Mouse (Mus musculus): ENCODE measurements around the gene Rnf10. TPM values are rescaled to one million over a fixed set of nuclear protein-coding genes. Genes with fewer than 3 reads are reported as not detected.

Rnf10 gene
- 75.4 and 78.4 TPM in 2 replicates for polyA plus RNA-seq (2015; fragmentation: Nextera tagmentation; extraction: Ambion mirVana)

DNA sequence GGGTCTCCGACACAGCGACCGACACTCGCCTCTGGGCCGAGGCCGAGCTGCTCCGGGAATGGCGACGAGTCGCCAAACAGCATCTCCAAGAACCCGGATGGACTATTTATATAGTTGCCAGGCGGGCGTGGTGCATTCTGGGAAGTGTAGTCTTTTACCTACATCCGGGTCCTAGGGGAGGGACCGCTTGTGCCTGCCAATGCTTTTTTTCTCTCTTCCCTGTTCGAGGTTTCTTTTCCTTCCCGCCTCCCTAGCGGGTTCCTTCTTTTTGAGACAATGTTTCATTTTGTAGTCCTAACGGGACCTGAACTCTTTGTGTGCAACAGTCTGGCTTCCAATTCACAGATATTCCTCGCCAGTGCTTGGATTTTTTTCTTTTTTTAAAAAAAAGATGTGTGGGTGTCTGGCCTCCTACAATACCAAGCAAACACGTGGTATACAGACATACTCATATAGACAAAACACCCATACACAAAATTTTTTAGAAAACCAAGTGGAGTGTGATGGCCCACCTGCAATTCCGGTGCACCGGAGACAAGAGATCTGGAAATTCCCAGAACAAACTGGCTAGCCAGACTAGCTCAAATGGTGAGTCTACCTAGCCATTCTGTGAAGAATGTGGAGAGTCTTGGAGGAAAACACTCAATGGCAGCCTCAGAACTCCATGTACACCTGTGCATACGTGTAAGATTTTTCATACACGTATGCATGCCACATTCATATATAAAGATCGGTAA is at the start of gene Rnf10:
Gene Rnf10, minus strand, starts transcription at position 87 of the 737 bp plus-strand sequence.
- Histone ChIP-seq H3K9ac (replicated peaks) (peak within 1 kb of the TSS; percentile 98), H3K4me3 (ENCODE audit: low read depth, low read length) (peak within 1 kb of the TSS; percentile 95), H3K4me1 (ENCODE audit: insufficient read depth) (peaks cover 43% of the 10 kb centered on the region), H3K27me3 (ENCODE audit: insufficient read depth, low read length) (no peaks in the 10 kb centered on the region), H3K27ac (ENCODE audit: low read depth) (peak within 1 kb of the TSS; percentile 89), H3K4me2 (ENCODE audit: low read depth, low read length) (peak within 1 kb of the TSS; percentile 79), H3K36me3 (replicated peaks; ENCODE audit: insufficient read depth, low read length) (peaks cover 18% of the 10 kb centered on the region), H3K9me3 (ENCODE audit: low read length) (no peaks in the 10 kb centered on the region; the same call in 1 of the 2 replicates)
- peak; percentile 90 for ATAC-seq
- peak; percentile 32; the same call in 1 of the 2 replicates for TF ChIP-seq EP300 (IDR thresholded peaks at IDR 0.05; ENCODE audit: low read depth)
- no peak for TF ChIP-seq CTCF (IDR thresholded peaks at IDR 0.05; ENCODE audit: low read depth)
- peak; percentile 97 for DNase-seq
- WGBS (ENCODE audit: insufficient replicate concordance): 14% methylated on average over 25 of the region's 26 CpGs

DNA sequence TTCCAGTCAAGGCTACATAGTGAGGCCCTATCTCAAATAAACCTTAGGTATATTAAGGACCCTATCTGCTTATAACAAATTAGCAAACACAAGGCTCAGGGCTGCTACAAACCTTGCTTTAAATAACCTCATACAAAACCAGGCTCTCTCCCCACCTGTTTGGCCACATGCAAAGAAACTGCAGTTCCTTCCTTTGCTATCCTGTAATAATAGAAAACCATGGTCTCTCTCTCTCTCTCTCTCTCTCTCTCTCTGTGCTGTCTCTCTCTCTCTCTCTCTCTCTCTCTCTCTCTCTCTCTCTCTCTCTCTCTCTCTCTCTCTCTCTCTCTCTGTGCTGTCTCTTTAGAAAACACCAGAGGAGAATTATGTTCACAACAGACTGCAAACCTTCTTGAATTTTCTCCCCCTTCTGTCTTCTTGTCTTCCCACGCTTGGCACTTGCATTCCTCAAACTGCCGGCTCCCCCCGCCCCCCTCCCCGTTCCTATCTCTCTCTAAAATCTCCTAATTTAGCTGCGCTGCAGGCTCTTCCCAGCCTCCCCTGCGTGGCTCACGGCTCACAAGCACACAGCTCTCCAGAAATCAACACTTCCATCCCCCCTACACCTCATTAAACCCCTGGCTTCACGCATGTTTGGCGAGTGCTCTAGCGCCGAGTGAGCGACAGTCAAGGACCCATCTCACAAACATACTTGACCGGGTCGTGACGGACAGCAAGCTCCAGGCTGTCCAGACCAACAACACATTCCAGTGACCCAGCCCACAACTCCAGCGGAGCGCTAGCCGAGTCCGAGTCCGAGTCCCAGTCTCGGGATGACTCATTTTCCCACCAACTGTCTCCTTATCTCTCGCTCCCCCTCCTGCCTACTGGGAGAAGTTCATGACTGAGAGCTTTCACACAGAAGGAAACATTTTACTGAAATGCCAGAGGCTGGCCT is 46.6 kb upstream of the Rnf10 start:
- H3K27me3 ChIP-seq (ENCODE audit: insufficient read depth, low read length): no peaks in the 10 kb centered on the region
- DNase-seq: peak; percentile 65
- peak overlapping the region; percentile 45; the same call in 1 of the 2 replicates for H3K27ac ChIP-seq (ENCODE audit: low read depth)
- ATAC-seq: peak; percentile 86
- H3K4me2 ChIP-seq (ENCODE audit: low read depth, low read length): peak overlapping the region; percentile 91
- H3K4me1 ChIP-seq (ENCODE audit: insufficient read depth): peaks cover 19% of the 10 kb centered on the region
- no peaks in the 10 kb centered on the region for H3K9me3 ChIP-seq (ENCODE audit: low read length)
- peak overlapping the region; percentile 46 for H3K4me3 ChIP-seq (ENCODE audit: low read depth, low read length)
- H3K36me3 ChIP-seq (replicated peaks; ENCODE audit: insufficient read depth, low read length): no peaks in the 10 kb centered on the region
- TF ChIP-seq EP300 (IDR thresholded peaks at IDR 0.05; ENCODE audit: low read depth): no peak
- TF ChIP-seq CTCF (IDR thresholded peaks at IDR 0.05; ENCODE audit: low read depth): peak; percentile 72
- H3K9ac ChIP-seq (replicated peaks): peak overlapping the region; percentile 58
- WGBS (ENCODE audit: insufficient replicate concordance): under 1% methylated on average over 22 of the region's 22 CpGs

DNA sequence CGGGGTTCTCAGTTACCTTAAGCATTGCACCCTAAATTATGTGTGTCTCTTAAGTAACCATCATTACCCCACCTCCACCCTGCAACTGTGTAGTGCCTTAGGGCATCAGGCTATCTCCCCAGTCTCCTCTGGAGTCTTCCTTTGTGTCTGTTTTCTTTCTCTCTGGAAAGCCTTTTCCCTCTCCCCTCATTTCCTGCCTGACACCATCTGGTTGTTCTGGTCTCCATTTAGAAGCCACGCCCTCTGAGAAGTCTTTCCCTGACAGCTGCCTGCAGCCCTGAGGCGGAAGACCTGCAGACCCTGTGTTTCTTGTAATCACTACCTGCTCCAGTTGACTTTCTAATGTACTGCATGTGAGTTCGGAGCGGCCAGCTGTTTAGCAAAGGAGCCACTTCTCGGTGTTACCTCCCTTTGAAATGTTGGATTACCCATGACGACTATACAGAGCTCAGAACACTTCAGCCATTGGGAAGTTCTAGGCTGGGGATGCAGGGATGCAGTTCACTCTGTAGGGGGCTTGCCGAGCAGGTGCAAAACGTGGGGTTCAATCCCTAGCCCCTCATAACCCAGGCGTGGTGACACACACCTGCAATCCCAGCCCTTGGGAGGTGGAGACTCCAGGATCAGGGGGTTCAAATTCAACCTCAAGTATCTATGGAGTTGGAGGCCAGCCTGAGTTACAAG is 45.1 kb upstream of the Rnf10 start:
- Histone ChIP-seq H3K4me3 (ENCODE audit: low read depth, low read length) (no peak overlapping the region), H3K27me3 (ENCODE audit: insufficient read depth, low read length) (no peaks in the 10 kb centered on the region), H3K27ac (ENCODE audit: low read depth) (no peak overlapping the region), H3K9me3 (ENCODE audit: low read length) (no peaks in the 10 kb centered on the region), H3K36me3 (replicated peaks; ENCODE audit: insufficient read depth, low read length) (no peaks in the 10 kb centered on the region), H3K4me2 (ENCODE audit: low read depth, low read length) (no peak overlapping the region), H3K9ac (replicated peaks) (no peak overlapping the region), H3K4me1 (ENCODE audit: insufficient read depth) (peaks cover 30% of the 10 kb centered on the region)
- TF ChIP-seq CTCF (IDR thresholded peaks at IDR 0.05; ENCODE audit: low read depth) (no peak), EP300 (IDR thresholded peaks at IDR 0.05; ENCODE audit: low read depth) (no peak)
- no peak for DNase-seq
- ATAC-seq: no peak
- WGBS (ENCODE audit: insufficient replicate concordance): 26% methylated on average over 10 of the region's 10 CpGs

DNA sequence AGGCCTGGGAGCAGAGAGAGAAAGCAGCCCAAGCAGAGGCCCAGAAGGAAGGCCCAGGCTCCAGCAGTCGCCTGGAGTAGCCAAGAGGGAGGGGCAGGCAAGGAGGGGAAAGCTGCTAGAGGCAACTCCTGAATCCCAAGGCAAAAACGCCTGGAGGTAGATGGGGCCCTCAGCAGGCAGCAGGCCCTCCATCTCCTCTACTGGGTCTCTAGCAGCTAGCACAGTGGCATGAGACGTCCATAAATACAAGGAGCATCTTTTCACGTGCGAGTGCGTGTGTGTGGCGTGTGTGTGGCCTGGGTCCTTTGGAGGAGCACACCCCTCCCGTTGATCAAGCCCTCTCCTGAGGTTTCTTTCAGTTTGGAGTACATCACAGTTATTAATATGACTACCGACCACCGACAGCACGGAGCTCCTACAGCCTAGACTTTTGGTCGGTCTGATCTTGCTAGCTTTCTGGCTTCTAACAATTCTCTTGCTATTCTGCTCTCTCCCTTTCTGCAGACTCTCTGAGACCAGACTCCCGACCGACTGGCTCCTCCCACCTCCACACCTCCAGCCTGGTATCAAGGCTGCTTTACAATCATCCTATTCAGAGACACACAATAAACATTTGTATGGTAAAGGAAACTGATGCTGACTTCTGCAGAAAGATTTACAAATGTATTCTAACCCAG is 44.4 kb upstream of the Rnf10 start:
- H3K27me3 ChIP-seq (ENCODE audit: insufficient read depth, low read length): no peaks in the 10 kb centered on the region
- no peaks in the 10 kb centered on the region for H3K36me3 ChIP-seq (replicated peaks; ENCODE audit: insufficient read depth, low read length)
- TF ChIP-seq CTCF (IDR thresholded peaks at IDR 0.05; ENCODE audit: low read depth) (no peak), EP300 (IDR thresholded peaks at IDR 0.05; ENCODE audit: low read depth) (no peak)
- H3K9ac ChIP-seq (replicated peaks): no peak overlapping the region
- no peaks in the 10 kb centered on the region for H3K9me3 ChIP-seq (ENCODE audit: low read length)
- no peak for ATAC-seq
- WGBS (ENCODE audit: insufficient replicate concordance): 32% methylated on average over 14 of the region's 14 CpGs
- no peak overlapping the region for H3K4me3 ChIP-seq (ENCODE audit: low read depth, low read length)
- H3K4me2 ChIP-seq (ENCODE audit: low read depth, low read length): no peak overlapping the region
- no peak overlapping the region for H3K27ac ChIP-seq (ENCODE audit: low read depth)
- no peak for DNase-seq
- H3K4me1 ChIP-seq (ENCODE audit: insufficient read depth): peaks cover 36% of the 10 kb centered on the region

DNA sequence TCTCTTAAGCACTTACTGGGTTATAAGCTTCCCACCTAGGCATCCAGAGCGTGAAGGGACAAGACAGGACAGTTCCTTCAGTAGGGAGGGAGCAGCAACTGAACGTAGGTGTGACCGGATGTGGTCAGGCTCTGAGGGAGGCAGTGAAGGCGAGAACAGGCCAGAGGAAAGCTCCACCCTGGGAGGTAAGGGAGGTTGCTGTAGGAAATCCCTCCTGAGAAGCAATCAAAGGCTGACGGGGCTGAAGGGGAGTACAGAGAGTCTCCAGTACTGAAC is 40.9 kb upstream of the Rnf10 start:
- no peaks in the 10 kb centered on the region for H3K9me3 ChIP-seq (ENCODE audit: low read length)
- no peak for TF ChIP-seq EP300 (IDR thresholded peaks at IDR 0.05; ENCODE audit: low read depth)
- TF ChIP-seq CTCF (IDR thresholded peaks at IDR 0.05; ENCODE audit: low read depth): no peak
- ATAC-seq: no peak
- DNase-seq: no peak
- peak overlapping the region; percentile 56 for H3K4me2 ChIP-seq (ENCODE audit: low read depth, low read length)
- no peaks in the 10 kb centered on the region for H3K27me3 ChIP-seq (ENCODE audit: insufficient read depth, low read length)
- peak overlapping the region; percentile 66 for H3K27ac ChIP-seq (ENCODE audit: low read depth)
- WGBS (ENCODE audit: insufficient replicate concordance): 38% methylated on average over 5 of the region's 5 CpGs
- H3K36me3 ChIP-seq (replicated peaks; ENCODE audit: insufficient read depth, low read length): no peaks in the 10 kb centered on the region
- peaks cover 31% of the 10 kb centered on the region for H3K4me1 ChIP-seq (ENCODE audit: insufficient read depth)
- peak overlapping the region; percentile 21; the same call in 1 of the 2 replicates for H3K9ac ChIP-seq (replicated peaks)
- H3K4me3 ChIP-seq (ENCODE audit: low read depth, low read length): no peak overlapping the region
